Mouse (Mus musculus) kidney, adult 2 months (tissue): ENCODE measurements around the gene Slc4a1. TPM values are rescaled to one million over a fixed set of nuclear protein-coding genes. Genes with fewer than 3 reads are reported as not detected.

Experiments
- DNase-seq: peaks from one replicate; pipeline ENCODE4 v3.0.0; 2021
- H3K27ac ChIP-seq: fragments of 200-500 bp; 2 replicates; pipeline ENCODE4 v1.5.1; 2012; ENCODE audit warnings: low read depth, low read length, control low read depth, inconsistent platforms; ENCODE audit not compliant: insufficient read depth
- H3K27me3 ChIP-seq: fragments of 200-500 bp; replicated peaks from 2 replicates; pipeline ENCODE4 v1.6.1; 2012; ENCODE audit warnings: mild to moderate bottlenecking, moderate library complexity, low read length, inconsistent platforms; ENCODE audit not compliant: control insufficient read depth, insufficient read depth
- H3K36me3 ChIP-seq: fragments of 200-500 bp; 2 replicates; pipeline ENCODE4 v1.6.1; 2012; ENCODE audit warnings: mild to moderate bottlenecking, moderate library complexity, low read length, inconsistent platforms; ENCODE audit not compliant: control insufficient read depth, insufficient read depth
- H3K4me1 ChIP-seq: fragments of 200-500 bp; 2 replicates; pipeline ENCODE4 v1.6.1; 2011; ENCODE audit warnings: low read length; ENCODE audit not compliant: control insufficient read depth, insufficient read depth
- H3K4me3 ChIP-seq: fragments of 200-500 bp; 2 replicates; pipeline ENCODE4 v1.5.1; 2011; ENCODE audit warnings: mild to moderate bottlenecking, low read depth, low read length, control low read depth; ENCODE audit not compliant: insufficient read depth
- CTCF ChIP-seq: fragments of 200-500 bp; conservative IDR thresholded peaks from 2 replicates; pipeline ENCODE4 v1.5.1; 2011; ENCODE audit warnings: low read depth, mild to moderate bottlenecking, control low read depth, low read length, moderate library complexity, mixed read lengths; ENCODE audit not compliant: insufficient read depth, insufficient read length
- POLR2A ChIP-seq: fragments of 200-500 bp; IDR thresholded peaks from one replicate; pipeline ENCODE4 v1.6.1; 2011; ENCODE audit warnings: low read depth, low read length, control low read depth
- WGBS: fragments of 180-500 bp; shearing (Covaris S2); methylation state at CpG from one replicate; pipeline ENCODE4 v1.1.7; 2018; 5-methylcytosine and 5-hydroxymethylcytosine counted together
- polyA plus RNA-seq: library from polyadenylated mRNA; depleted of rRNA; stranded (reverse); fragments of >200 nt; gene quantifications from 2 replicates; pipeline ENCODE4 v1.2.3, GENCODE M21; 2012

Slc4a1 gene
- polyA plus RNA-seq, 1 experiment, result 90.6 TPM

- peak; percentile 90 for TF ChIP-seq POLR2A
- no peak for TF ChIP-seq CTCF
- Histone ChIP-seq H3K27me3 (no peaks in the 10 kb centered on the region), H3K4me1 (0 out of 2 replicates have a peak, but pooled peaks cover 11% of the 10 kb centered on the region), H3K4me3 (peak overlapping the region; percentile 56), H3K36me3 (no peaks in the 10 kb centered on the region), H3K27ac (peak overlapping the region; percentile 85)
- under 1% methylated on average over 38 of the region's 38 CpGs for WGBS
- DNase-seq, result peak; percentile 94
Observed at GRCm38 (mm10) chr11:102319941-102320685, 45.9 kb downstream of the Slc4a1 start.

- DNase-seq, result peak; percentile 88
- H3K27me3 ChIP-seq, result no peaks in the 10 kb centered on the region
- H3K4me3 ChIP-seq, result peak within 1 kb of the TSS; percentile 95
- 1% methylated on average over 25 of the region's 25 CpGs for WGBS
- no peaks in the 10 kb centered on the region for H3K36me3 ChIP-seq
- H3K27ac ChIP-seq, result peak within 1 kb of the TSS; percentile 94
- 0 out of 2 replicates have a peak, but pooled peaks cover 11% of the 10 kb centered on the region for H3K4me1 ChIP-seq
- TF ChIP-seq CTCF, result no peak
- TF ChIP-seq POLR2A, result peak; percentile 13
Observed at GRCm38 (mm10) chr11:102319410-102319792, 46.6 kb downstream of the Slc4a1 start, which contains the start of gene Ubtf. Ubtf (minus strand) TSS chr11:102319742.

GRCm38 (mm10) chr11:102318576-102319409 is 47.2 kb downstream of the Slc4a1 start:
- 3% methylated on average over 84 of the region's 84 CpGs for WGBS
- peak overlapping the region; percentile 94 for H3K27ac ChIP-seq
- H3K36me3 ChIP-seq, result no peaks in the 10 kb centered on the region; the same call in 1 of the 2 replicates
- no peaks in the 10 kb centered on the region for H3K27me3 ChIP-seq
- H3K4me3 ChIP-seq, result peak overlapping the region; percentile 95
- TF ChIP-seq POLR2A (no peak), CTCF (no peak)
- peak; percentile 67 for DNase-seq
- 0 out of 2 replicates have a peak, but pooled peaks cover 11% of the 10 kb centered on the region for H3K4me1 ChIP-seq

- H3K27me3 ChIP-seq, result no peaks in the 10 kb centered on the region
- peak; percentile 87 for DNase-seq
- peak overlapping the region; percentile 94 for H3K27ac ChIP-seq
- H3K4me1 ChIP-seq, result 0 out of 2 replicates have a peak, but pooled peaks cover 11% of the 10 kb centered on the region
- WGBS, result under 1% methylated on average over 43 of the region's 77 CpGs
- H3K4me3 ChIP-seq, result peak overlapping the region; percentile 95
- peak; percentile 11 for TF ChIP-seq POLR2A
- TF ChIP-seq CTCF, result no peak
- H3K36me3 ChIP-seq, result no peaks in the 10 kb centered on the region; the same call in 1 of the 2 replicates
Observed at GRCm38 (mm10) chr11:102317901-102318575, 48.0 kb downstream of the Slc4a1 start.

- Histone ChIP-seq H3K27ac (peak overlapping the region; percentile 99), H3K4me3 (peak overlapping the region; percentile 95), H3K4me1 (0 out of 2 replicates have a peak, but pooled peaks cover 11% of the 10 kb centered on the region), H3K27me3 (no peaks in the 10 kb centered on the region), H3K36me3 (no peaks in the 10 kb centered on the region; the same call in 1 of the 2 replicates)
- TF ChIP-seq POLR2A (no peak), CTCF (no peak)
- no peak for DNase-seq
- under 1% methylated on average over 82 of the region's 87 CpGs for WGBS
Observed at GRCm38 (mm10) chr11:102317298-102317900, 48.6 kb downstream of the Slc4a1 start.

GRCm38 (mm10) chr11:102316572-102317297 is 49.3 kb downstream of the Slc4a1 start:
- whole genome bisulfite sequencing, result under 1% methylated on average over 71 of the region's 80 CpGs
- DNase-seq, result peak; percentile 95
- Histone ChIP-seq H3K4me3 (peak overlapping the region; percentile 95), H3K27me3 (no peaks in the 10 kb centered on the region), H3K36me3 (no peaks in the 10 kb centered on the region; the same call in 1 of the 2 replicates), H3K27ac (peak overlapping the region; percentile 99), H3K4me1 (0 out of 2 replicates have a peak, but pooled peaks cover 11% of the 10 kb centered on the region)
- 0 out of 2 replicates have a peak, but pooled peaks have one; percentile 3 for TF ChIP-seq CTCF
- no peak for TF ChIP-seq POLR2A
